Mouse (Mus musculus) intestine, embryonic 15.5 days (tissue): Measurements from ENCODE around the gene Ndufs2. TPM values are rescaled to one million over a fixed set of nuclear protein-coding genes. Genes with fewer than 3 reads are reported as not detected.

Experiments used
- ATAC-seq: fragments of 200-750 bp; cut with Nextera tagmentation; 2 replicates; pipeline ENCODE4 v1.8.0; 2017; ENCODE audit warnings: moderate TSS enrichment, moderate library complexity
- H3K27ac ChIP-seq: fragments of 300-500 bp; sonication (generic); 2 replicates; pipeline ENCODE4 v1.5.1; 2015; ENCODE audit warnings: mild to moderate bottlenecking, inconsistent platforms
- H3K27me3 ChIP-seq: fragments of 300-500 bp; sonication (generic); replicated peaks from 2 replicates; pipeline ENCODE4 v1.6.1; 2015; ENCODE audit warnings: inconsistent platforms
- H3K36me3 ChIP-seq: fragments of 300-500 bp; sonication (generic); 2 replicates; pipeline ENCODE4 v1.6.1; 2015; ENCODE audit warnings: inconsistent platforms
- H3K4me1 ChIP-seq: fragments of 300-500 bp; sonication (generic); replicated peaks from 2 replicates; pipeline ENCODE4 v1.6.1; 2015; ENCODE audit warnings: inconsistent platforms
- H3K4me2 ChIP-seq: fragments of 300-500 bp; sonication (generic); replicated peaks from 2 replicates; pipeline ENCODE4 v1.6.1; 2015; ENCODE audit warnings: mild to moderate bottlenecking, inconsistent platforms
- H3K4me3 ChIP-seq: fragments of 300-500 bp; sonication (generic); replicated peaks from 2 replicates; pipeline ENCODE4 v1.5.1; 2015; ENCODE audit warnings: inconsistent platforms
- H3K9ac ChIP-seq: fragments of 300-500 bp; sonication (generic); 2 replicates; pipeline ENCODE4 v1.6.1; 2015; ENCODE audit warnings: inconsistent platforms
- H3K9me3 ChIP-seq: fragments of 300-500 bp; sonication (generic); 2 replicates; pipeline ENCODE4 v1.6.1; 2016; ENCODE audit warnings: inconsistent platforms
- WGBS: fragments of 180-500 bp; shearing (Covaris S2); methylation state at CpG from one replicate; pipeline ENCODE4 v1.1.7; 2015; 5-methylcytosine and 5-hydroxymethylcytosine counted together
- polyA plus RNA-seq: library from polyadenylated mRNA; unstranded; fragments of >200 nt; fragmentation: Nextera tagmentation; extraction: Ambion mirVana; gene quantifications from 2 replicates; pipeline ENCODE4 v1.2.1, GENCODE M21; 2015

The Ndufs2 gene
- polyA plus RNA-seq, 1 experiment from 2014 or later: 304 TPM

GRCm38 (mm10) chr1:171275144-171275734, 24.1 kb upstream of the Ndufs2 start:
- H3K9me3 ChIP-seq: no peaks in the 10 kb centered on the region
- H3K9ac ChIP-seq: no peak overlapping the region
- 88% methylated on average over 11 of the region's 11 CpGs for WGBS
- H3K27ac ChIP-seq: no peak overlapping the region
- no peak for ATAC-seq
- no peak overlapping the region for H3K4me3 ChIP-seq
- peaks cover 27% of the 10 kb centered on the region for H3K36me3 ChIP-seq
- peaks cover 14% of the 10 kb centered on the region for H3K4me1 ChIP-seq
- H3K4me2 ChIP-seq: no peak overlapping the region
- H3K27me3 ChIP-seq: no peaks in the 10 kb centered on the region

- Histone ChIP-seq H3K9me3 (no peaks in the 10 kb centered on the region), H3K36me3 (peaks cover 27% of the 10 kb centered on the region), H3K4me3 (no peak overlapping the region), H3K9ac (no peak overlapping the region), H3K4me2 (no peak overlapping the region), H3K27me3 (no peaks in the 10 kb centered on the region), H3K27ac (no peak overlapping the region), H3K4me1 (peaks cover 4% of the 10 kb centered on the region)
- ATAC-seq: no peak
- 87% methylated on average over 12 of the region's 12 CpGs for WGBS
These were observed 23.0 kb upstream of the Ndufs2 start for GRCm38 (mm10) chr1:171274171-171274570.

- Histone ChIP-seq H3K4me3 (no peak overlapping the region), H3K9me3 (no peaks in the 10 kb centered on the region), H3K27me3 (no peaks in the 10 kb centered on the region), H3K36me3 (peaks cover 27% of the 10 kb centered on the region), H3K9ac (no peak overlapping the region), H3K4me2 (peak overlapping the region; percentile 93; the same call in 1 of the 2 replicates), H3K27ac (no peak overlapping the region), H3K4me1 (peaks cover 4% of the 10 kb centered on the region)
- ATAC-seq: no peak
- WGBS: 90% methylated on average over 3 of the region's 3 CpGs
These were observed 20.9 kb upstream of the Ndufs2 start for GRCm38 (mm10) chr1:171272086-171272485.

DNA sequence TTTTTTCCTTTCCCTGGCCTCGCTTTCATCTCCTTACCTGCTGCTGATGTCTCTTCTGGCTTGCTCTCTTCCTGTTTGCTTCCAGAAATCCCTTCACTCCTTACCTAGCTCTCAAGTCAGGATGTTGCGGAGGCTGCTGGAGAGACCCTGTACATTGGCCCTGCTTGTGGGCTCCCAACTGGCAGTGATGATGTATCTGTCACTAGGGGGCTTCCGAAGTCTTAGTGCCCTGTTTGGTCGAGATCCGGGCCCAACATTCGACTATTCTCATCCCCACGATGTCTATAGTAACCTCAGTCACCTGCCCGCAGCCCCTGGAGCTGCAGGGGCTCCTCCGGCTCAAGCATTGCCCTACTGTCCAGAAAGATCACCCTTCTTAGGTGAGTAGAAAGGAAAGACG, 20.4 kb upstream of the Ndufs2 start:
- WGBS: 62% methylated on average over 10 of the region's 10 CpGs
- Histone ChIP-seq H3K4me3 (no peak overlapping the region), H3K9me3 (no peaks in the 10 kb centered on the region), H3K9ac (no peak overlapping the region), H3K4me2 (peak overlapping the region; percentile 93), H3K4me1 (peaks cover 4% of the 10 kb centered on the region), H3K27me3 (no peaks in the 10 kb centered on the region), H3K27ac (no peak overlapping the region), H3K36me3 (peaks cover 27% of the 10 kb centered on the region)
- ATAC-seq: no peak

DNA sequence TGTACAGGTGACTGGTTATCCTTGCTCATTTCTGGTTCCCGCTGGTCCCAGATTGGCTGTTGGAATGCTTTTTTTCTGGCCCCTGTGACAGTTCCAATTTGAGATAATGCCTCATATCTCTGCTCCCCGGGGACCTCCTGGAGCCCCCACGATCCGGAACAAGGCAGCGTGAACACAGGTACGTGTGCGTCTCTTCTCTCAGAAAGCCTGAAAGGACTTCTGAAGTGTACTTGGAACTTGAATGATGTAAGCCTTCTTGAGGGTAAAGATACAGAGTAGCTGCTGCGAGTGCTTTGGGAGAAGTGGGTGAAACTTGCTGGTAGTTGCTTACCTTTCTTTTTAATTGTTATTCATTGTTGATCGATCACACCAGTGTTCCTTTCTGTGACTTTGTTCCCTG, 20.0 kb upstream of the Ndufs2 start:
- peaks cover 25% of the 10 kb centered on the region for H3K36me3 ChIP-seq
- H3K27me3 ChIP-seq: no peaks in the 10 kb centered on the region
- peak overlapping the region; percentile 84 for H3K4me3 ChIP-seq
- no peak overlapping the region for H3K27ac ChIP-seq
- peak overlapping the region; percentile 93 for H3K4me2 ChIP-seq
- ATAC-seq: no peak
- no peaks in the 10 kb centered on the region for H3K9me3 ChIP-seq
- peak overlapping the region; percentile 73 for H3K9ac ChIP-seq
- H3K4me1 ChIP-seq: peaks cover 4% of the 10 kb centered on the region
- WGBS: 43% methylated on average over 9 of the region's 9 CpGs

GRCm38 (mm10) chr1:171270573-171270900, 19.3 kb upstream of the Ndufs2 start:
- peak overlapping the region; percentile 84 for H3K4me3 ChIP-seq
- no peaks in the 10 kb centered on the region for H3K27me3 ChIP-seq
- H3K27ac ChIP-seq: peak overlapping the region; percentile 68
- H3K36me3 ChIP-seq: peaks cover 23% of the 10 kb centered on the region
- WGBS: under 1% methylated on average over 19 of the region's 19 CpGs
- peak overlapping the region; percentile 93 for H3K4me2 ChIP-seq
- ATAC-seq: peak; percentile 90
- H3K9me3 ChIP-seq: no peaks in the 10 kb centered on the region
- H3K9ac ChIP-seq: peak overlapping the region; percentile 73
- peaks cover 4% of the 10 kb centered on the region for H3K4me1 ChIP-seq

DNA sequence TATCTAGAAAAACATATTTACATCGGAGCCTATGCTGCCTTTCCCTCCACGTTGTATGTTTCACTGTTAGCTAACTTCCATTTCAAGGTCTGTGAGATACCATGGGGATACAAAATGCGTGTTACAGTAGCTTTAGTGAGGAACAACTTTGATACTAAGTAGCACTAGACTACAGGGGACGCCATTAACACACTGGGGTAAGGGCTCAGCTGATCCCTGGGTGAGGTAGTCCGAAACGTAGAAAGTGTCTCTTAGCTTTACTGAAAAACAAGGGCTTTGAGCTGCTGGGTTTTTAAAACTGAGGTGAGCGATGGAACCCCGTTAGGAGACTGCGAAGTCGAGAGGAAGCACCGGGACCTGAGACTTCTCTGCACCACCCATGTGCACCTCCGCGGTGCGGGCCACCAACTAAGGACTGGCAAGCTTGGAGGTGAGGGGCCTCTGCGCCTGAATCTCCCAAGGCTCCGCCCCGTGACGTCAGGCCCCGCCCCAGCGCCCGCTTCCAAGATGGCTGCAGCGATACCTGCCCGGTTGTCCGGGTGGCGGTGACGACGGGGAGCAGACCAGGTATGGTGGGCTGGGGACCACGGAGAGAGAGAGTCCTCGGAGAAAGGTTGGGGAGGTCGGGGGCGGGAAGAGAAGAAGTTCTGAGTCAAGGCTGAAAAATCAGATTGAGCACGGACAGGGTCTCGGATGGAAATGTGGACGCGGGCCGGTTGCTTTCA, 18.8 kb upstream of the Ndufs2 start, which contains the start of gene B4galt3:
TSS of gene B4galt3 (plus strand) at position 481 of the 725 bp plus-strand sequence.
- ATAC-seq: peak; percentile 98
- WGBS: 4% methylated on average over 36 of the region's 36 CpGs
- Histone ChIP-seq H3K9ac (peak within 1 kb of the TSS; percentile 73), H3K9me3 (no peaks in the 10 kb centered on the region), H3K27me3 (no peaks in the 10 kb centered on the region), H3K4me3 (peak within 1 kb of the TSS; percentile 84), H3K4me2 (peak within 1 kb of the TSS; percentile 93), H3K4me1 (peaks cover 4% of the 10 kb centered on the region), H3K36me3 (peaks cover 19% of the 10 kb centered on the region), H3K27ac (peak within 1 kb of the TSS; percentile 68)

GRCm38 (mm10) chr1:171268341-171268740, 17.2 kb upstream of the Ndufs2 start:
- no peak for ATAC-seq
- Histone ChIP-seq H3K9ac (no peak overlapping the region), H3K27me3 (no peaks in the 10 kb centered on the region), H3K4me2 (no peak overlapping the region), H3K36me3 (0 out of 2 replicates have a peak, but pooled peaks cover 6% of the 10 kb centered on the region), H3K27ac (no peak overlapping the region), H3K4me1 (peaks cover 8% of the 10 kb centered on the region), H3K9me3 (no peaks in the 10 kb centered on the region), H3K4me3 (no peak overlapping the region)
- WGBS: 67% methylated on average over 1 of the region's 1 CpGs

- H3K4me3 ChIP-seq: no peak overlapping the region
- H3K4me2 ChIP-seq: no peak overlapping the region
- H3K36me3 ChIP-seq: no peaks in the 10 kb centered on the region
- peaks cover 11% of the 10 kb centered on the region for H3K4me1 ChIP-seq
- no peaks in the 10 kb centered on the region for H3K27me3 ChIP-seq
- no peak for ATAC-seq
- 52% methylated on average over 4 of the region's 4 CpGs for WGBS
- no peaks in the 10 kb centered on the region for H3K9me3 ChIP-seq
- no peak overlapping the region for H3K27ac ChIP-seq
- no peak overlapping the region for H3K9ac ChIP-seq
These were observed 15.0 kb upstream of the Ndufs2 start for GRCm38 (mm10) chr1:171265971-171266744.

DNA sequence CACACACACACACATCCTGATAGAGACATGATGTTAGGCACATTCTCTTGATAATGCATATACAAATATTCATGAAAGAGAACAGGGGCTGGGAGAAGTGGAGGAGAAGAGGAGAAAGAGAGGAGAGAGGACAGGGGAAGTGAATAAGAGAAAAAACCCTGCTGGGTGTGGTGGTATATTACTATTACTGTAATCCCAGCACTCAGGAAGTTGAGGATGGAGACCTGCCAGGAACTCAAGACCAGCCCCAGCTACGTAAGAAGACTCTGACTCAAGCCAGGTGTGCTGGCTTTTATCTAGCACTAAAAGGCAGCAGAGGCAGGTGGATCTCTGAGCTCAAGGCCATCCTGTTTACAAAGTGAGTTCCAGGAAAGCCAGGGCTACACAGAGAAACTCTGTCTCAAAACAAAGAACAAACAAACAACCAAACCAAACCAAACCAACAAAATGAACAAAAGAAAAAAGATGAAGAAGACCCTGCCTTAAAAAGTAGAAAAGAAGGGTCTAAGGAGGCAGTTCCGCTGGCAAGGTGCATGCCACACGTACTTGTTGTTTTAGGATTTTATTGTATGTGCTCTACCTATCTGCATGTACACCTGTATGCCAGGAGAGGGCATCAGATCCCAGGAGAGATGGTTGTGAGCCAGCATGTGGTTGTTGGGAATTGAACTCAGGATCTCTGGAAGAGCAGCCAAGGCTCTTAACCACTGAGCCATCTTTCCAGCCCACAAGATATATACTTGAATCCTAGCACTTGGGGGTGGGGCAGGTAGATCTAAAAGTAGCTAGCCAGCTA, 12.7 kb upstream of the Ndufs2 start:
- peak; percentile 20 for ATAC-seq

GRCm38 (mm10) chr1:171263185-171263611, 12.0 kb upstream of the Ndufs2 start:
- Histone ChIP-seq H3K9ac (no peak overlapping the region), H3K4me2 (peak overlapping the region; percentile 54), H3K27ac (peak overlapping the region; percentile 88), H3K4me3 (no peak overlapping the region), H3K36me3 (peaks cover 5% of the 10 kb centered on the region; the same call in 1 of the 2 replicates), H3K9me3 (no peaks in the 10 kb centered on the region), H3K4me1 (peaks cover 11% of the 10 kb centered on the region), H3K27me3 (no peaks in the 10 kb centered on the region)
- ATAC-seq: peak; percentile 88
- WGBS: 7% methylated on average over 2 of the region's 2 CpGs

More for the DNA sequence above, 12.7 kb upstream of the Ndufs2 start:
- H3K4me3 ChIP-seq: no peak overlapping the region
- H3K27ac ChIP-seq: peak overlapping the region; percentile 88
- 72% methylated on average over 3 of the region's 3 CpGs for WGBS
- peaks cover 5% of the 10 kb centered on the region; the same call in 1 of the 2 replicates for H3K36me3 ChIP-seq
- H3K4me2 ChIP-seq: peak overlapping the region; percentile 11; the same call in 1 of the 2 replicates
- H3K4me1 ChIP-seq: peaks cover 11% of the 10 kb centered on the region
- no peaks in the 10 kb centered on the region for H3K9me3 ChIP-seq
- H3K27me3 ChIP-seq: no peaks in the 10 kb centered on the region
- H3K9ac ChIP-seq: no peak overlapping the region
